Mouse (Mus musculus): Measurements from ENCODE around the gene Orm1.

The Orm1 gene

GRCm38 (mm10) chr4:63344295-63344694, at the start of gene Orm1:
Gene Orm1, plus strand, starts transcription at chr4:63344560.
- DNase-seq = peak in 1 of 2 experiments; percentile 32

GRCm38 (mm10) chr4:63295641-63296040, 48.7 kb upstream of the Orm1 start:
- no peak for DNase-seq

- no peak for DNase-seq
These were observed 48.1 kb upstream of the Orm1 start for GRCm38 (mm10) chr4:63296263-63296662.

GRCm38 (mm10) chr4:63296876-63297275, 47.5 kb upstream of the Orm1 start:
- no peak for DNase-seq

- no peak for DNase-seq
These were observed 46.2 kb upstream of the Orm1 start for GRCm38 (mm10) chr4:63298191-63298590.

GRCm38 (mm10) chr4:63302641-63303040, 41.7 kb upstream of the Orm1 start:
- DNase-seq = no peak

- DNase-seq = peak; percentile 93 to 97
These were observed 36.9 kb upstream of the Orm1 start for GRCm38 (mm10) chr4:63307175-63308062.

- DNase-seq = no peak
These were observed 36.0 kb upstream of the Orm1 start for GRCm38 (mm10) chr4:63308316-63308715.

- DNase-seq = no peak
These were observed 34.0 kb upstream of the Orm1 start for GRCm38 (mm10) chr4:63310247-63310855.

- DNase-seq = no peak
These were observed 32.9 kb upstream of the Orm1 start for GRCm38 (mm10) chr4:63311426-63311825.

- peak in 1 of 2 experiments; percentile 19 for DNase-seq
These were observed 30.3 kb upstream of the Orm1 start for GRCm38 (mm10) chr4:63314063-63314462.

GRCm38 (mm10) chr4:63316076-63316746, 28.1 kb upstream of the Orm1 start:
- DNase-seq = peak; percentile 14 to 59

GRCm38 (mm10) chr4:63319566-63319965, 24.8 kb upstream of the Orm1 start:
- peak; percentile 66 to 82 for DNase-seq

- DNase-seq = peak in 1 of 2 experiments; percentile 37
These were observed 21.0 kb upstream of the Orm1 start for GRCm38 (mm10) chr4:63323275-63323815.

- DNase-seq = no peak
These were observed 11.0 kb upstream of the Orm1 start for GRCm38 (mm10) chr4:63333403-63333802.

GRCm38 (mm10) chr4:63338414-63339076, 5.8 kb upstream of the Orm1 start:
- peak in 1 of 2 experiments; percentile 15 for DNase-seq

GRCm38 (mm10) chr4:63342491-63342890, 1.9 kb upstream of the Orm1 start:
- DNase-seq = peak in 1 of 2 experiments; percentile 2

- DNase-seq = peak in 1 of 2 experiments; percentile 17
These were observed 752 bp upstream of the Orm1 start for GRCm38 (mm10) chr4:63343608-63344007.

GRCm38 (mm10) chr4:63345261-63345660, 901 bp downstream of the Orm1 start:
- peak in 1 of 2 experiments; percentile 9 for DNase-seq

- no peak for DNase-seq
These were observed 2.3 kb downstream of the Orm1 start for GRCm38 (mm10) chr4:63346659-63347058.

- no peak for DNase-seq
These were observed 4.2 kb downstream of the Orm1 start for GRCm38 (mm10) chr4:63348524-63348923.

GRCm38 (mm10) chr4:63355877-63356665, 11.7 kb downstream of the Orm1 start, which contains the start of gene Orm3:
Gene Orm3, plus strand, starts transcription at chr4:63356162.
- no peak for DNase-seq
